In the genomic region with DNA sequence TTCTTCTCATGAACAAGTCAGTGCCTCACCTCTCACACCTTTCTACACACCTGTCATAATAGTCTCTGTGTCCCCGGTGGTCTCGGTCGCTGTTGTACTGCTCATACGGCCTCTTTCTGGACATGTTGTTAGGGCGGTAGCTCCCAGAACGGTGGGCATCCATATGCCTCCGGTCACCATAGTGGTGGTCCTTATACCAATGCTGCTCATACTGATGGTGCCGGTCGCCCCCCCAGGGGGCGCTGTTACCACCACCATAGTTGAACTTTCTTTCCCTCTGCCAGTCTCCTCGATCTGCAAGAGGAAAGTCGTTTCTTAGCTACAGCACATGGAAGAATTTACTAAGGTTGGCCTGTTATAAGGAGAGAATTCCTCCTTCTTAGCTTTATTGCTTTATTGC, we compare ENCODE assay signal across 8 mouse cellular contexts.
A peak's percentile ranks its signal among the peaks of the same experiment; 100 is the strongest.
DNase-seq lines count a peak whose midpoint lies in the region; ATAC-seq and TF ChIP-seq lines count a peak whose summit lies in the region.

No protein-coding gene starts in this region.

- H3K4me3 ChIP-seq in CH12.LX (replicated peaks in 1 of 3; ENCODE audit: low read depth in 2 of 3, low read length in 2 of 3, poor library complexity in 1 of 3): no peak overlapping the region
- H3K4me3 ChIP-seq in hindbrain, embryonic 16.5 days (ENCODE audit: low read length): no peak overlapping the region
- no peak overlapping the region for H3K4me3 ChIP-seq in intestine, embryonic 16.5 days (ENCODE audit: low read length)

- H3K27me3 ChIP-seq in CH12.LX (replicated peaks): no peaks in the 10 kb centered on the region
- no peaks in the 10 kb centered on the region for H3K27me3 ChIP-seq in hindbrain, embryonic 16.5 days (replicated peaks; ENCODE audit: control insufficient read depth, insufficient read depth, low read length)
- no peaks in the 10 kb centered on the region for H3K27me3 ChIP-seq in intestine, embryonic 16.5 days (replicated peaks; ENCODE audit: control insufficient read depth, insufficient read depth, low read length)

- peaks cover 70 to 87% of the 10 kb centered on the region in 2 experiments for H3K36me3 ChIP-seq in CH12.LX (replicated peaks in 1 of 2; ENCODE audit: control insufficient read depth in 1 of 2, insufficient read depth in 1 of 2, low read length in 1 of 2)
- peaks cover 52% of the 10 kb centered on the region for H3K36me3 ChIP-seq in hindbrain, embryonic 16.5 days (ENCODE audit: control insufficient read depth, insufficient read depth, low read length)
- H3K36me3 ChIP-seq in intestine, embryonic 16.5 days (ENCODE audit: control insufficient read depth, insufficient read depth, low read length): peaks cover 31% of the 10 kb centered on the region

- 78% methylated on average over 12 of the region's 12 CpGs for WGBS in hindbrain, embryonic 16.5 days
- WGBS in intestine, embryonic 16.5 days: 66% methylated on average over 12 of the region's 12 CpGs

- TF ChIP-seq RAD21 in CH12.LX (IDR thresholded peaks at IDR 0.05; ENCODE audit: low read depth, low read length): no peak

- no peaks in the 10 kb centered on the region for H3K9me3 ChIP-seq in CH12.LX (replicated peaks; ENCODE audit: low read length)
- H3K9me3 ChIP-seq in hindbrain, embryonic 16.5 days (ENCODE audit: control insufficient read depth, low read length): no peaks in the 10 kb centered on the region
- no peaks in the 10 kb centered on the region for H3K9me3 ChIP-seq in intestine, embryonic 16.5 days (ENCODE audit: control insufficient read depth, low read length)

- H3K9ac ChIP-seq in CH12.LX (ENCODE audit: insufficient read depth, low read depth): no peak overlapping the region
- H3K9ac ChIP-seq in hindbrain, embryonic 16.5 days (ENCODE audit: low read depth, low read length): no peak overlapping the region
- no peak overlapping the region for H3K9ac ChIP-seq in intestine, embryonic 16.5 days (ENCODE audit: low read depth, low read length)

- TF ChIP-seq EP300 in CH12.LX (IDR thresholded peaks at IDR 0.05; ENCODE audit: low read length): no peak

- H3K79me2 ChIP-seq in CH12.LX (replicated peaks; ENCODE audit: control insufficient read depth, extremely low read depth, insufficient read depth, poor library complexity, severe bottlenecking): no peaks in the 10 kb centered on the region; the same call in 1 of the 2 replicates

- no peak for TF ChIP-seq POLR2A in CH12.LX (IDR thresholded peaks at IDR 0.05; ENCODE audit: low read depth, low read length)

- in situ Hi-C loops in CH12.LX (cut with MboI; ENCODE audit: low pct_ligation_motif_present, low pct_unique_long_range_greater_than_20kb, low sequenced_read_pairs): no loop called here

- H3K4me1 ChIP-seq in CH12.LX (ENCODE audit: control insufficient read depth in 1 of 2, insufficient read depth in 2 of 2): no peaks in the 10 kb centered on the region
- no peaks in the 10 kb centered on the region for H3K4me1 ChIP-seq in hindbrain, embryonic 16.5 days (ENCODE audit: control insufficient read depth, insufficient read depth, low read depth, low read length)
- H3K4me1 ChIP-seq in intestine, embryonic 16.5 days (ENCODE audit: control insufficient read depth, insufficient read depth, low read length): no peaks in the 10 kb centered on the region

- TF ChIP-seq CTCF in CH12.LX (conservative IDR thresholded peaks at IDR 0.05 in 1 of 2, IDR thresholded peaks at IDR 0.05 in 1 of 2; ENCODE audit: low read depth in 2 of 2, low read length in 2 of 2): peak; percentile 21 to 59; a peak in 3 of 4 replicates

- ATAC-seq in hindbrain, embryonic 16.5 days: 0 out of 2 replicates have a peak, but pooled peaks have one; percentile 21
- ATAC-seq in intestine, embryonic 16.5 days: no peak

- no peak overlapping the region for H3K27ac ChIP-seq in CH12.LX (ENCODE audit: insufficient read depth, low read depth)
- no peak overlapping the region for H3K27ac ChIP-seq in hindbrain, embryonic 16.5 days (ENCODE audit: low read depth, low read length)
- no peak overlapping the region for H3K27ac ChIP-seq in intestine, embryonic 16.5 days (ENCODE audit: low read length)

- H3K4me2 ChIP-seq in CH12.LX (ENCODE audit: insufficient read depth, low read depth, poor library complexity, severe bottlenecking): no peak overlapping the region
- no peak overlapping the region for H3K4me2 ChIP-seq in hindbrain, embryonic 16.5 days (ENCODE audit: low read length)
- no peak overlapping the region for H3K4me2 ChIP-seq in intestine, embryonic 16.5 days (ENCODE audit: low read depth, low read length)

- peak; percentile 50 for DNase-seq in kidney, postnatal 10 days
- no peak for DNase-seq in kidney, postnatal 14 days
- DNase-seq in A20 (ENCODE audit: low read depth, low spot score) (peak; percentile 35), CH12.LX (ENCODE audit: extremely low read depth) (peak; percentile 14)
- no peak for DNase-seq in layer of hippocampus, adult 18-20 months (ENCODE audit: low spot score in 2 of 2)
- DNase-seq in frontal cortex, postnatal 10 days (ENCODE audit: low spot score in 2 of 2): no peak

- dilution Hi-C loops in CH12.LX (cut with MboI; ENCODE audit: extremely low pct_ligation_motif_present, extremely low pct_unique_long_range_greater_than_20kb, low sequenced_read_pairs): no loop called here

TF ChIP-seq in CH12.LX, 34 proteins besides CTCF, POLR2A, EP300 and RAD21:
- no peak for TF ChIP-seq USF1 (IDR thresholded peaks at IDR 0.05; ENCODE audit: low read depth, low read length)
- TF ChIP-seq POLR2AphosphoS2 (IDR thresholded peaks at IDR 0.05; ENCODE audit: low read depth, low read length): no peak
- TF ChIP-seq SIN3A (IDR thresholded peaks at IDR 0.05; ENCODE audit: low read length): no peak
- TF ChIP-seq MAX (IDR thresholded peaks at IDR 0.05; ENCODE audit: low read length): no peak
- TF ChIP-seq TBP (conservative IDR thresholded peaks at IDR 0.05; ENCODE audit: low read depth, low read length): no peak
- TF ChIP-seq KAT2A (IDR thresholded peaks at IDR 0.05; ENCODE audit: insufficient replicate concordance, low read length): no peak
- TF ChIP-seq SMC3 (IDR thresholded peaks at IDR 0.05; ENCODE audit: low read depth, low read length): no peak; the same call in none of the 2 replicates
- TF ChIP-seq ZKSCAN1 (IDR thresholded peaks at IDR 0.05; ENCODE audit: borderline replicate concordance, low read depth, low read length): no peak
- no peak for TF ChIP-seq NELFE (IDR thresholded peaks at IDR 0.05; ENCODE audit: low read depth, low read length)
- no peak for TF ChIP-seq E2F4 (IDR thresholded peaks at IDR 0.05; ENCODE audit: insufficient replicate concordance, low read depth, low read length)
- no peak for TF ChIP-seq USF2 (conservative IDR thresholded peaks at IDR 0.05; ENCODE audit: low read depth, low read length)
- no peak for TF ChIP-seq CHD1 (IDR thresholded peaks at IDR 0.05; ENCODE audit: low read depth, low read length)
- TF ChIP-seq ETS1 (conservative IDR thresholded peaks at IDR 0.05; ENCODE audit: low read depth, low read length): no peak
- TF ChIP-seq NRF1 (IDR thresholded peaks at IDR 0.05; ENCODE audit: low read depth, low read length): no peak
- no peak for TF ChIP-seq ELF1 (IDR thresholded peaks at IDR 0.05; ENCODE audit: low read depth, low read length)
- TF ChIP-seq TCF12 (IDR thresholded peaks at IDR 0.05; ENCODE audit: low read depth, low read length): no peak
- no peak for TF ChIP-seq MYC (IDR thresholded peaks at IDR 0.05; ENCODE audit: low read depth, low read length)
- TF ChIP-seq ZC3H11A (IDR thresholded peaks at IDR 0.05; ENCODE audit: low read depth, low read length): no peak

Comparison
In these comparisons a context has a peak if more than half of its experiments do, and no peak if none do; other contexts are left out.
1. DNase-seq: peak in kidney, postnatal 10 days (single experiment), A20 (single experiment) and CH12.LX (single experiment); none in kidney, postnatal 14 days (single experiment), layer of hippocampus, adult 18-20 months (0 of 2) and frontal cortex, postnatal 10 days (0 of 2).